Mouse (Mus musculus): ENCODE measurements around the gene Rab13.

GRCm38 (mm10) chr3:90197548-90197947 lies 15.9 kb upstream of the Rab13 start:
- TF ChIP-seq CTCF (IDR thresholded peaks at IDR 0.05; ENCODE audit: extremely low read depth, insufficient read depth, insufficient read length, insufficient replicate concordance) (no peak), POLR2A (IDR thresholded peaks at IDR 0.05; ENCODE audit: low read depth, low read length) (no peak)

All from spleen, adult 2 months (tissue).